Mouse (Mus musculus): ENCODE data around the gene Cntnap2.

Cntnap2 gene

GRCm38 (mm10) chr6:47306065-47306798 lies 2247.1 kb downstream of the Cntnap2 start:
- no peak for DNase-seq (ENCODE audit: low read depth)

GRCm38 (mm10) chr6:47306954-47307353 lies 2247.8 kb downstream of the Cntnap2 start:
- DNase-seq (ENCODE audit: low read depth) = no peak

- no peak for DNase-seq (ENCODE audit: low read depth)
These were observed 2255.6 kb downstream of the Cntnap2 start for GRCm38 (mm10) chr6:47314507-47315334.

GRCm38 (mm10) chr6:47315454-47315853 lies 2256.3 kb downstream of the Cntnap2 start:
- no peak for DNase-seq (ENCODE audit: low read depth)

- DNase-seq (ENCODE audit: low read depth) = no peak
These were observed 2258.1 kb downstream of the Cntnap2 start for GRCm38 (mm10) chr6:47317253-47317652.

- no peak for DNase-seq (ENCODE audit: low read depth)
These were observed 2259.5 kb downstream of the Cntnap2 start for GRCm38 (mm10) chr6:47318705-47319104.

GRCm38 (mm10) chr6:47319309-47319983 lies 2260.3 kb downstream of the Cntnap2 start:
- DNase-seq (ENCODE audit: low read depth) = no peak

- no peak for DNase-seq (ENCODE audit: low read depth)
These were observed 2264.1 kb downstream of the Cntnap2 start for GRCm38 (mm10) chr6:47323169-47323835.

GRCm38 (mm10) chr6:47323886-47324285 lies 2264.7 kb downstream of the Cntnap2 start:
- no peak for DNase-seq (ENCODE audit: low read depth)

- DNase-seq (ENCODE audit: low read depth) = no peak
These were observed 2269.1 kb downstream of the Cntnap2 start for GRCm38 (mm10) chr6:47328281-47328680.

- DNase-seq (ENCODE audit: low read depth) = no peak
These were observed 2270.1 kb downstream of the Cntnap2 start for GRCm38 (mm10) chr6:47329212-47329611.

GRCm38 (mm10) chr6:47333016-47333415 lies 2273.9 kb downstream of the Cntnap2 start:
- no peak for DNase-seq (ENCODE audit: low read depth)

GRCm38 (mm10) chr6:47334377-47334776 lies 2275.2 kb downstream of the Cntnap2 start:
- no peak for DNase-seq (ENCODE audit: low read depth)

- DNase-seq (ENCODE audit: low read depth) = no peak
These were observed 2278.1 kb downstream of the Cntnap2 start for GRCm38 (mm10) chr6:47337300-47337699.

GRCm38 (mm10) chr6:47338113-47338512 lies 2279.0 kb downstream of the Cntnap2 start:
- DNase-seq (ENCODE audit: low read depth) = no peak

- DNase-seq (ENCODE audit: low read depth) = no peak
These were observed 2281.8 kb downstream of the Cntnap2 start for GRCm38 (mm10) chr6:47340813-47341502.

- DNase-seq (ENCODE audit: low read depth) = no peak
These were observed 2282.3 kb downstream of the Cntnap2 start for GRCm38 (mm10) chr6:47341503-47341884.

- no peak for DNase-seq (ENCODE audit: low read depth)
These were observed 2284.1 kb downstream of the Cntnap2 start for GRCm38 (mm10) chr6:47343245-47343644.

GRCm38 (mm10) chr6:47344696-47345095 lies 2285.5 kb downstream of the Cntnap2 start:
- DNase-seq (ENCODE audit: low read depth) = no peak

GRCm38 (mm10) chr6:47350100-47350690 lies 2291.0 kb downstream of the Cntnap2 start:
- DNase-seq (ENCODE audit: low read depth) = no peak

Measured in c-Kit-positive CD71-positive TER-119-negative erythroid progenitor cells, embryonic 14.5 days (primary cell).